Mouse (Mus musculus) left cerebral cortex, adult 9 months (tissue): Measurements from ENCODE around the gene Dlat.

Experiments
- DNase-seq, 2 experiments: peaks; one replicate each; pipeline ENCODE4 v3.0.0; 2022; ENCODE audit warnings: low spot score in 2 of 2

Gene Dlat

DNA sequence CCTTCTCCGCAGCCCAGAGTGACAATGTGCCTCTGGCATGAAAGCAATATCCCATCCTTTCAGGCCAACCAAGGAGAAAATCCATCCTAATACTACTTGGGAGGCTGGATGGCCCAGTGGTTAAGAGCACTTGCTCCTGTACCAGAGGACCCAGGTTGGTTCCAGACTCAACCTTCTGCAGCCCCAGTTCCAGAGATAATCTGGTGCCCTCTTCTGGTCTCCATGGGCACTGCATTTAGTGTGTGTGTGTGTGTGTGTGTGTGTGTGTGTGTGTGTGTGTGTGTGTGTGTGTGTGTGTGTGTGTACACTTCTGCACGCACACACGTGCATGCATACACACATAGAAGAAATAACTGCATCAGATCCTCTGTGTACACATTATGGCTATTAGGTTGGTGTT lies 66.0 kb downstream of the Dlat start:
- no peak for DNase-seq

DNA sequence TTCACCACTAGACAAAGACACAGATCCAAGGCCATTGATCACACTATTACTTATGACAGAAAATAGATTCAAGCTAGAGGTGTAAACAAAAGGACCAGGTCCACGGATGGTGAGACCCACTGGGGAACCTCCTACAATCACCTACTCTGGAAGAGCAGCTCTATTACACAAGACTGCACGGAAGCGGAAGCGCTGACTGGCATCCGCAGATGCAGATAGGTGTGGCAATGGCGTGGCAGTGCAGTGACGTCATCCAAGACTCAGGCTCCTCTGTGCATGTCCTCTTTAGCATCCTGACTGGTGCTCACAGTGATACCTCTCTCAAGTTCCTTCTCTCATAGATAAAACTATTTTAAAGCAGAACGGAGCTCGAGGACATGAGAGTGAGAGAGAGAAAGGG lies 66.6 kb downstream of the Dlat start:
- DNase-seq: no peak

- no peak for DNase-seq
Observed at GRCm38 (mm10) chr9:50590856-50591518, 68.6 kb downstream of the Dlat start.

DNA sequence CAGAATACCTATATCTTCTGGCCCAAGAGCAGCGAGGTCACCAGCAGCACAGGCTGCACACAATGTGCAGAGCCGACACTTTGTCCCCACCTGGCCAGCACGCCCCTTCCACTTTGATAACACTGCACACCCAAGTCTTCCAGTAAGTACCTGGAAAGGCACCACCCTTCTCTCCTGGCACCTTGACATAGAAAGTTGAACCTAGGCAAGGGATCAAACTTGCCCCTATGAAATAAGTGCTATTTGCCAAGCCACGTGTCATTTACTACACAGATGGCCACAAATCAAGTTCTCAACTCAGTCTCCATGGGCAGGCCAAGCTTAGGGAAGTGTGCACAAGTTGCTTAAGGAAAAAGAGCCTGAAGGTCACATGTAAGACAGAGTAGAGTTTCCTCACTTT lies 72.6 kb downstream of the Dlat start:
- DNase-seq: no peak

DNA sequence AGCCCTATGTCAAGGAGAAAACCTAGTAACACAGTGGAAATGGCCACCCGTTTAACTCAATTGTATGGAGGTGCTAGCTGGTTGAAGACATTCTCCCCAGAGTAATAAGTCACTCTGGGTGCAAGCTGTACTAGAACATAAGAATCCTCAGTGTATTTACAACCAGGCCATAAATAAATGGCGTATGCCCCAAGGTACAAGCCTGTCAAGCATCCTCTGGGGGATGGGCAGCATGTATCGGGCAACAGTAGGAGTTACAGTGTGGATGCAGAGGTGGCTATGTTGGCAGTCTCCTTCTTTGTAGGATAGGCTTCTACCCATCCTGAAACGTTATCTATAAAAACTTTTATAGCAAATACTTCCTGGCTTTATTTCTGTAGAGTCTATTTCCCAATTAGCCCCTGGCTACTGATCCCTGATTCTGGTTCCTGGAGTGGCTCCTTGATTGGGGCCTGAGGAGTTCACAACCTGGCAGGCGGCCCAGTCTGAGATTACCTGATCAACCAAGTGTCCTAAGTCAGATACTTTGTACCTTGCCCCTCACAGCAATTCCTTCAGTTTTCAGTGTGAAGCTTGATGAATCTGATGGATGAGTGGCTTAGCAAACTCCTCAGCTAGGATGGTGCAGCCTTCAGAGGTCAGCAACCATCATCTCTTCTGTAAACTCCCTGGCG lies 74.3 kb downstream of the Dlat start:
- no peak for DNase-seq
